Mouse (Mus musculus): ENCODE measurements at regions not wholly inside any gene's neighbourhood (a gene's known extent, or its start where the extent isn't known, plus 50 kb on each side); places are given as distances from the start of the nearest gene placed in this dataset.

GRCm38 (mm10) chr4:12785840-12786239 lies 614.0 kb upstream of the Fam92a start:
- H3K4me3 ChIP-seq (replicated peaks; ENCODE audit: control insufficient read depth, low read depth, low read length): no peak overlapping the region
- WGBS: 18% methylated on average over 4 of the region's 4 CpGs
- TF ChIP-seq CTCF (IDR thresholded peaks at IDR 0.05; ENCODE audit: control insufficient read depth, insufficient read depth, low read length) (no peak), POLR2A (IDR thresholded peaks at IDR 0.05; ENCODE audit: borderline replicate concordance, control insufficient read depth, low read depth, low read length) (no peak)
- no peak overlapping the region for H3K27ac ChIP-seq (ENCODE audit: control insufficient read depth, insufficient read depth, low read depth, low read length, poor library complexity)
- no peaks in the 10 kb centered on the region for H3K4me1 ChIP-seq (ENCODE audit: control insufficient read depth, insufficient read depth, low read length)

GRCm38 (mm10) chr4:12784479-12784878 lies 612.7 kb upstream of the Fam92a start:
- 84% methylated on average over 3 of the region's 3 CpGs for WGBS
- TF ChIP-seq POLR2A (IDR thresholded peaks at IDR 0.05; ENCODE audit: borderline replicate concordance, control insufficient read depth, low read depth, low read length): no peak
- TF ChIP-seq CTCF (IDR thresholded peaks at IDR 0.05; ENCODE audit: control insufficient read depth, insufficient read depth, low read length): no peak
- Histone ChIP-seq H3K4me1 (ENCODE audit: control insufficient read depth, insufficient read depth, low read length) (no peaks in the 10 kb centered on the region), H3K4me3 (replicated peaks; ENCODE audit: control insufficient read depth, low read depth, low read length) (no peak overlapping the region), H3K27ac (ENCODE audit: control insufficient read depth, insufficient read depth, low read depth, low read length, poor library complexity) (no peak overlapping the region)

- H3K4me3 ChIP-seq (replicated peaks; ENCODE audit: control insufficient read depth, low read depth, low read length): no peak overlapping the region
- TF ChIP-seq POLR2A (IDR thresholded peaks at IDR 0.05; ENCODE audit: borderline replicate concordance, control insufficient read depth, low read depth, low read length): no peak
- no peak for TF ChIP-seq CTCF (IDR thresholded peaks at IDR 0.05; ENCODE audit: control insufficient read depth, insufficient read depth, low read length)
- 83% methylated on average over 11 of the region's 11 CpGs for WGBS
- H3K4me1 ChIP-seq (ENCODE audit: control insufficient read depth, insufficient read depth, low read length): no peaks in the 10 kb centered on the region
- H3K27ac ChIP-seq (ENCODE audit: control insufficient read depth, insufficient read depth, low read depth, low read length, poor library complexity): no peak overlapping the region
Observed at GRCm38 (mm10) chr4:12784068-12784467, 612.3 kb upstream of the Fam92a start.

GRCm38 (mm10) chr4:12781969-12782904 lies 610.4 kb upstream of the Fam92a start:
- TF ChIP-seq CTCF (IDR thresholded peaks at IDR 0.05; ENCODE audit: control insufficient read depth, insufficient read depth, low read length): no peak
- TF ChIP-seq POLR2A (IDR thresholded peaks at IDR 0.05; ENCODE audit: borderline replicate concordance, control insufficient read depth, low read depth, low read length): no peak
- WGBS: 52% methylated on average over 10 of the region's 10 CpGs
- no peak overlapping the region for H3K4me3 ChIP-seq (replicated peaks; ENCODE audit: control insufficient read depth, low read depth, low read length)
- H3K27ac ChIP-seq (ENCODE audit: control insufficient read depth, insufficient read depth, low read depth, low read length, poor library complexity): no peak overlapping the region
- H3K4me1 ChIP-seq (ENCODE audit: control insufficient read depth, insufficient read depth, low read length): no peaks in the 10 kb centered on the region

- H3K4me1 ChIP-seq (ENCODE audit: control insufficient read depth, insufficient read depth, low read length): no peaks in the 10 kb centered on the region
- WGBS: 74% methylated on average over 2 of the region's 2 CpGs
- no peak overlapping the region for H3K4me3 ChIP-seq (replicated peaks; ENCODE audit: control insufficient read depth, low read depth, low read length)
- no peak for TF ChIP-seq CTCF (IDR thresholded peaks at IDR 0.05; ENCODE audit: control insufficient read depth, insufficient read depth, low read length)
- no peak for TF ChIP-seq POLR2A (IDR thresholded peaks at IDR 0.05; ENCODE audit: borderline replicate concordance, control insufficient read depth, low read depth, low read length)
- H3K27ac ChIP-seq (ENCODE audit: control insufficient read depth, insufficient read depth, low read depth, low read length, poor library complexity): no peak overlapping the region
Observed at GRCm38 (mm10) chr4:12780254-12780653, 608.4 kb upstream of the Fam92a start.

- TF ChIP-seq CTCF (IDR thresholded peaks at IDR 0.05; ENCODE audit: control insufficient read depth, insufficient read depth, low read length) (no peak), POLR2A (IDR thresholded peaks at IDR 0.05; ENCODE audit: borderline replicate concordance, control insufficient read depth, low read depth, low read length) (no peak)
- 78% methylated on average over 1 of the region's 1 CpGs for WGBS
Observed at GRCm38 (mm10) chr4:12779211-12779610, 607.4 kb upstream of the Fam92a start.

GRCm38 (mm10) chr4:12778163-12778562 lies 606.3 kb upstream of the Fam92a start:
- Histone ChIP-seq H3K4me1 (ENCODE audit: control insufficient read depth, insufficient read depth, low read length) (no peaks in the 10 kb centered on the region), H3K27ac (ENCODE audit: control insufficient read depth, insufficient read depth, low read depth, low read length, poor library complexity) (no peak overlapping the region), H3K4me3 (replicated peaks; ENCODE audit: control insufficient read depth, low read depth, low read length) (no peak overlapping the region)
- TF ChIP-seq POLR2A (IDR thresholded peaks at IDR 0.05; ENCODE audit: borderline replicate concordance, control insufficient read depth, low read depth, low read length) (no peak), CTCF (IDR thresholded peaks at IDR 0.05; ENCODE audit: control insufficient read depth, insufficient read depth, low read length) (no peak)
- WGBS: 2% methylated on average over 2 of the region's 2 CpGs

More at GRCm38 (mm10) chr4:12779211-12779610, 607.4 kb upstream of the Fam92a start:
- Histone ChIP-seq H3K4me1 (ENCODE audit: control insufficient read depth, insufficient read depth, low read length) (no peaks in the 10 kb centered on the region), H3K27ac (ENCODE audit: control insufficient read depth, insufficient read depth, low read depth, low read length, poor library complexity) (no peak overlapping the region), H3K4me3 (replicated peaks; ENCODE audit: control insufficient read depth, low read depth, low read length) (no peak overlapping the region)

GRCm38 (mm10) chr4:12776217-12776578 lies 604.4 kb upstream of the Fam92a start:
- no peak for TF ChIP-seq POLR2A (IDR thresholded peaks at IDR 0.05; ENCODE audit: borderline replicate concordance, control insufficient read depth, low read depth, low read length)
- TF ChIP-seq CTCF (IDR thresholded peaks at IDR 0.05; ENCODE audit: control insufficient read depth, insufficient read depth, low read length): no peak
- H3K4me1 ChIP-seq (ENCODE audit: control insufficient read depth, insufficient read depth, low read length): no peaks in the 10 kb centered on the region
- no peak overlapping the region for H3K4me3 ChIP-seq (replicated peaks; ENCODE audit: control insufficient read depth, low read depth, low read length)

More at GRCm38 (mm10) chr4:12776217-12776578, 604.4 kb upstream of the Fam92a start:
- H3K27ac ChIP-seq (ENCODE audit: control insufficient read depth, insufficient read depth, low read depth, low read length, poor library complexity): no peak overlapping the region
- 86% methylated on average over 2 of the region's 2 CpGs for whole genome bisulfite sequencing

All from bone marrow, adult 2 months (tissue).